Mouse (Mus musculus): ENCODE data around the gene Ptpn13. TPM values are rescaled to one million over a fixed set of nuclear protein-coding genes. Genes with fewer than 3 reads are reported as not detected.

Gene Ptpn13
- total RNA-seq, 2 experiments from 2014 or later = 9.6 to 10.5 TPM

DNA sequence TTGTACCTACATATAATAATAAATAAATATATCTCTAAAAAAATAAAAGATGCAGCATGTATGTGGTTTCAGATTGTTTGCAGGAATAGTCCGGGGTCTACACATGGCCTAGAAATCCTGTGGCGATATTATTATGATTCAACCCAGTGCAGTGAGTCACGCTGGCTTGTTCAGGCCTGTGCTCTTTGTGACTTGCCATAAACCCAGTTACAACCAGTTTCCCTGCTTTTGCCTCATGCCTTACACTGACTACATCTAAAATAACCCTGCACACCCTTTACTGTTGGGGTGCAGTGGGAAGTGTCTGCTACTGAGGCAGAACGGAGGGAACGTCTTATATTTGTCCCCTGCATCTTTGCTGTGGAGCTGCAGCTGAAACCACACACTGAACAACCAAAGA is 29.3 kb upstream of the Ptpn13 start:
- TF ChIP-seq CTCF (IDR thresholded peaks at IDR 0.05) = no peak
- H3K4me3 ChIP-seq = no peak overlapping the region
- no peak for DNase-seq (ENCODE audit: extremely low spot score in 1 of 2, low spot score in 2 of 2)
- H3K27ac ChIP-seq = no peak overlapping the region
- intact Hi-C loops (cut with DNase I) = no loop called here

DNA sequence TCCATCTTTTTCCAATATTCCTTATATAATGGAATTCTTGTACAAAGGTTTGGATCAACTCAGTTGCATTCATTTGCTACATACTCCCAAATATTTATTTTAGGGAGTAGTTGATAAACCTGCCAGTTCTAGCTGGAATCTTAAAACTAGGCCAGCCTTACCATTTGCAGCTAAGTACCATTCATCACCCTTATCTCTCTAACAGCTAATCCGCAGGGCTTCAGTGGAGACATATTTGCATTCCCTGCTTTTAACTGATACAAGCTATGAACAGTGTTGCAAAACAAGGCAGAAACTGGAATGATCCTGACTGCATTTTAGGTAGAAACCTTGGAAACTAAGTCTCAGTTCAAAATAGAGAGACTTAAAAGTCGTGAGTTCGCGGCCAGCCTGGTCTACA is 27.6 kb upstream of the Ptpn13 start:
- TF ChIP-seq CTCF (IDR thresholded peaks at IDR 0.05) = no peak
- Histone ChIP-seq H3K4me3 (no peak overlapping the region), H3K27ac (no peak overlapping the region)
- intact Hi-C loops (cut with DNase I) = no loop called here
- no peak for DNase-seq (ENCODE audit: extremely low spot score in 1 of 2, low spot score in 2 of 2)

DNA sequence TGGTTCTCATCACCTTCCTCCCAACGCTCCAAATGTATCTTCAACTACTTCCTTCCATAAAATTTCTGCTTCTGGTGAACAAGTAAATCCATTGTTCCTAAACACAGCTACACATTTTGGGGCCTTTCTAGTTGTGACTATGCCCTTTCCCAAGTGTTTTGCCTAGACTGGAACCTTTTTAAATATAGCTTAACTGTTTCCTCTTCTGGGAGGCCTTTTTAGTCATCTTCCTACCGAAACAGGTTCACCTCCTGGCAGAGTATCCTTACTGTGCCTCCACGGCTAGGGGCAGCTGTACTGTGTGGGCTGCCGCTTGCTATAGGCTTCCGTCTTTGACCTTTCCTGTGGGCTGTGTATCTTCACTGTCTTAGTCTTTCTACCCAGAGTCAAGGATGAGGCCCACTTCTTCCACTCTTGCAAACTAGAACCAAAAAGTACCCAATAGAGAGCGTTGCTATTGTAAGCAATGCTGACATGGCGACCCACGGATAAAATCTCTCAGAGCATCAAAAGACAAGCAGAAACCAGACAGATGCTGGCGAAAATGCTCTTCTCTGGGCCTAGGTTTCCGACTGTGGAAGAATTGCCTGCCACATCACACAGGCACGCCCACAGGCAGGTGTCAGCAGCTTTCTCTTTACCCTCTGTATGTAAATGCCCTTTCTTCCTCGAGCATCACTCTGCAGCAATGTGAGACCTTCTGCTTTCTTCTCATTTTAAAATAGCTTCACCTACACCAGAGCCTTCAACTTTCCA is 20.6 kb upstream of the Ptpn13 start:
- H3K27ac ChIP-seq = no peak overlapping the region
- no peak for DNase-seq (ENCODE audit: extremely low spot score in 1 of 2, low spot score in 2 of 2)
- intact Hi-C loops (cut with DNase I) = no loop called here
- H3K4me3 ChIP-seq = no peak overlapping the region
- no peak for TF ChIP-seq CTCF (IDR thresholded peaks at IDR 0.05)

DNA sequence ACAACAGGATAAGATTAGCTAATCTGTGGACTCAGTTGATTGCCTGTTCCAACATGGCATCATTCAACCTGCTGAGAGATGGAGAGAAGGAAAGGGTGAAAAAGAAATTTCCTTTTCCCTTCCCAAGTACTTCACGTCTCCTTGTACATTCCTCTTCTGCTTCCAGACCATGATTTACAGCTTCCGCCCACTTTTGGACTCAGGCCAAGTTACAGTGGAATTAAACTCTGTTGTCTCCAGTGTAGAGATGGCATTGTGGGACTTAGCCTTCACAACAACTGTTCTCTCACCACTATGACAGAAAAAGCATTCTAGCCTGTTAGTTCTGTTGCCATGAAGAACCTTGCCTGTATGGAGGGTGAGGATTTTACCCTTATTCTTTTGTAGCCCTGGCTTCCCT is 19.1 kb upstream of the Ptpn13 start:
- no peak overlapping the region for H3K4me3 ChIP-seq
- no peak for TF ChIP-seq CTCF (IDR thresholded peaks at IDR 0.05)
- no peak overlapping the region for H3K27ac ChIP-seq
- intact Hi-C loops (cut with DNase I) = no loop called here
- no peak for DNase-seq (ENCODE audit: extremely low spot score in 1 of 2, low spot score in 2 of 2)

DNA sequence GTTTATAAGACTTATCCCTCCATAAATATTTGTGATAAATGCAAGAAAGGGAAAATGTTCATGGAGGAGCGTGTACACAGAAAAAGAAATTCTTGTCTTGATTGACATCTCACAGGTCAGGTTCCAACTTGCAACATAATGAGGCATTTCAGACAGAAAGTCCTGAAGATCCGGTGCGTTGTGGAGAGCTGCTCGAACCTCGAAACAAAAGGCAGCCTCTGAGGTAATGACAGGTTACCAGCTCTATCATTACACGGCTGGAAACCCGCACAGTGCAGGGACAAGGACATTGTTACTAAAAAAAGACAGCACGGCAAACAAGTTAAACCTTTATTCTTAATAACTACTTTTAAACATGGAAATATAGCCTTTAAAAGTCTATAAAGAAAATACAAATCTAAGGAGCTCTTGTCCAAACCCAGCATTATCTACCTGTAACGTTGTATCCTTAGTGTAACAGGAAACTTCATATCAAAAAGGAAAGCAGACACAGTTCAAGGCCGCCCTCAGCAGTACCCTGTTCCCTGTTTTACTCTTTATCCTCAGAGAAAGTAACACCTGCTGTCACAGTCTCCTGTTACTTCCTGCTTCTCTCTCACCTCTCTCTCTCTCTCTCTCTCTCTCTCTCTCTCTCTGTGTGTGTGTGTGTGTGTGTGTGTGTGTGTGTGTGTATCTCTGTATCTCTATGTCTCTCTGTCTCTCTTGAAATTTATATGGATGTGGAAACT is 12.8 kb upstream of the Ptpn13 start:
- no peak overlapping the region for H3K4me3 ChIP-seq
- DNase-seq (ENCODE audit: extremely low spot score in 1 of 2, low spot score in 2 of 2) = no peak
- intact Hi-C loops (cut with DNase I) = no loop called here
- no peak overlapping the region for H3K27ac ChIP-seq
- no peak for TF ChIP-seq CTCF (IDR thresholded peaks at IDR 0.05)

DNA sequence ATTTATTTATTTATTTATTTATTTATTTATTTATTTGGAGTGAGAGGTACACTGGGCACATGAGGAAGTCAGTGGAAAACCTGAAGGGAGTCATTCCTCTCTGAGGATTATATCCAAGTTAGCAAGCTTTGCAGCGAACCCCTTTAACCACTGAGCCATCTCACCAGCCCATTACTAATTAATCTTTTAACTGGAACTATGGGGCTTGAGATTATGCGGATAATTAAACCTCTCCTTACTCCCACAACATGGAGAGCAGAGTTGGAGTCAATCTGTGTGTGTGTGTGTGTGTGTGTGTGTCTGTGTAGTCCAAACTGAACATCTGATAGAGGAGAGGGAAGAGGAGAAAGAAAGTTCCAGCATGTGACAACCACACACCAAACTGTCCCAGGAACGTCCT is 10.4 kb upstream of the Ptpn13 start:
- no peak for DNase-seq (ENCODE audit: extremely low spot score in 1 of 2, low spot score in 2 of 2)
- intact Hi-C loops (cut with DNase I) = no loop called here
- Histone ChIP-seq H3K27ac (no peak overlapping the region), H3K4me3 (no peak overlapping the region)
- no peak for TF ChIP-seq CTCF (IDR thresholded peaks at IDR 0.05)

DNA sequence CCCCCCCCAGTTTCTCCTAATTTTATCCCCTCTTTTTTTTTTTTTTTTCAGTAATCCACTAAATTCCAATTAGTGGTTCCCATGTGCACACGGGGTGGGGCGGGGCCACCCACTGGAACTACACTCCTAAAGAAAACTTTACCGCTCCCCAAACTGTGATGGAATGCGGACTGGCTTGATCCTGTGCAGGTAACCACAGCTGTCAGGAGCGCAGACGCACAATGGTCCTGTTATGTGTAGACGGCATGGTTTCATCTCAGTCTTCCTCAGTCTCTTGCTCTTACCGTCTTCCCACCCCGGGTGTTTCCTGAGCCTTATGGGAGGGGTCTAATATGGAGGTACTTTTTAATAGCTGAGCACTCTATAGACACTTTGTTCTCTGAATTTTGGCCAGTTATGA is 7.0 kb upstream of the Ptpn13 start:
- H3K4me3 ChIP-seq = no peak overlapping the region
- DNase-seq (ENCODE audit: extremely low spot score in 1 of 2, low spot score in 2 of 2) = no peak
- intact Hi-C loops (cut with DNase I) = no loop called here
- no peak for TF ChIP-seq CTCF (IDR thresholded peaks at IDR 0.05)
- no peak overlapping the region for H3K27ac ChIP-seq

DNA sequence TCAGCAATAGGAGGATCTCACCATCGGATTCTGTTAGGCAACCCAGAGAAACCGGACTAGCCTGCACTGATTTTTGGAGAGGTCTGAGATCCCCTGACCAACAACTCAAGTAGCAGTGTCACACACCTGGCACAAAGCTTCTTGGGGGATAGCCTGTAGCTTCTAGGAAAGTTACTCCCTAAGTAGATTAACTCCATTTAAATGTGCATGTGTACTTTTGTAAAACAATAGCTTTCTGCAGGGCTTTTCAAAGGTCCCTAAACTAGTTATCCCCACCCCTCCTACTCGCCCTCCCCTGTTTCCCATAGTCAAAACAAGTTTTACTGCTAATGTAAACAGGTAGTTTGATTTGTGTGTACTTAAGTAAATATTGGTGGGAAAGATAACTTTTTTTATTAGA is 6.1 kb upstream of the Ptpn13 start:
- intact Hi-C loops (cut with DNase I) = no loop called here
- no peak overlapping the region for H3K4me3 ChIP-seq
- DNase-seq (ENCODE audit: extremely low spot score in 1 of 2, low spot score in 2 of 2) = no peak
- TF ChIP-seq CTCF (IDR thresholded peaks at IDR 0.05) = no peak
- no peak overlapping the region for H3K27ac ChIP-seq

DNA sequence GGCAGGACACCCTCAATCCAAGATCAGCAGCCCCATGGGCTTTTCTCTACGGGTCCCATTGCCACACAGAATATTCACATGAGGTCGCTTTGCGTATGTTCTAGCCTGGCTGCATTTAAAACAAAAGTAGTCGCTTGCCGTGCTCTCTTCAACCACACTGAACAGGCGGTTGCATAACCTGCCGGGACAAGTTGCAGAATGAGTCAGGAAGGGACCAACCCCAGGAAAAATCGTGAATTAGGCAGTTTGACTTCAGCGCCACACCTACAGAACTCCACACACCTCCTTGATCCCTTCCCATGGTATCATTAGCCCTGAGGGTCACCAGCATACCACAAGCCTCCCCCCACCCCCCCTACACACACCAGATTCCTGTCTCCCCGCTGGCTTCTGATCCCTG is 4.4 kb upstream of the Ptpn13 start:
- DNase-seq (ENCODE audit: extremely low spot score in 1 of 2, low spot score in 2 of 2) = no peak
- TF ChIP-seq CTCF (IDR thresholded peaks at IDR 0.05) = no peak
- Histone ChIP-seq H3K27ac (no peak overlapping the region), H3K4me3 (no peak overlapping the region)
- intact Hi-C loops (cut with DNase I) = no loop called here

DNA sequence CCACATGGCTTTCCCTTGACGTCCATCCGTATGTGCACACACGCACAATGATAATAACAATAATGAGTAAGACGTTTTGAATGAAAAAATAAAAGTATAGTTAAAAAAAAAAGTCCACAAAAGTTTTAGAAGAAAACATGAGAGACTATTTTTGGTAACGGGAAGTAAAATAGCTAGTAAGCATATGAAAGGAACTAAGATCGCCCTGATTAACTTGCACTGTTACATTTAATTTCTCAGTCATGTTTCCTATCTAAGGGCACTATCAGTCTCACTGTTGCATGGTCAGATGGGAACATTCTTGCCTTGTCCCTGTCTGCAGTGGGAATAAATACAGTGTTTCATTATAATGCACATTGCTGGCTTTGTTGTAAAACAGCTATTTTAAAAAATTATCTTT is 2.4 kb upstream of the Ptpn13 start:
- TF ChIP-seq CTCF (IDR thresholded peaks at IDR 0.05) = no peak
- H3K4me3 ChIP-seq = no peak overlapping the region

DNA sequence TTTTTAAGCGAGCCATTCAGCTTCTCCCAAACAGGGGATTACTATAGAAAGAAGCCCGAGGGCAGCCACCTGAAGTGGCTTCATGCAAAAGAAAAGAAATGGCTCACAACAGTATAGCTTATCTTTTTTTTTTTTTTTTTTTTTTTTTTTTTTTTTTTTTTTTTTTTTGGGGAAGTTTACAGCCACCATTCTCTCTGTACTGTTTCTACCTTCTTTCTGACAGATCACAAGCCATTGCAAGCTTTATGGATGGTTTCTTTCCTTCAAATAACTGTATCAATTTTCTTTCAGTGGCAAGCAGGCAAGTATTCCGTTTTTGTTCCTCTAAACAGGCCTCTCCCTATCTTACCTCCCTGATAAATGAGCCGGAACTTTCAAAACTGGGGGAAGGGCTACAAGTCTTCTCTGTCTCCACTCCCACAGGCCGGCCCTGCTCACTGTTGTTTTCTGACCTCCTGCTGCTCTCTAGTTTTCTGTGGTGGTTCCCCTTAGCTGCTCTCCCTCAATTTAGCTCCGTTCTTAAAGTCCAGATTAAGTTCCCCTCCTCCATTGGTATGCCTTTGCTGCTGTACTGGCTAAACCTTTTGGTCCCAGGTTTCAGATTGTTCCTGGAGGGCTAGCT is 1.6 kb upstream of the Ptpn13 start:
- DNase-seq (ENCODE audit: extremely low spot score in 1 of 2, low spot score in 2 of 2) = no peak
- no peak overlapping the region for H3K27ac ChIP-seq
- intact Hi-C loops (cut with DNase I) = no loop called here
- no peak overlapping the region for H3K4me3 ChIP-seq
- no peak for TF ChIP-seq CTCF (IDR thresholded peaks at IDR 0.05)

More for the DNA sequence above, 2.4 kb upstream of the Ptpn13 start:
- no peak overlapping the region for H3K27ac ChIP-seq
- DNase-seq (ENCODE audit: extremely low spot score in 1 of 2, low spot score in 2 of 2) = no peak
- intact Hi-C loops (cut with DNase I) = no loop called here

DNA sequence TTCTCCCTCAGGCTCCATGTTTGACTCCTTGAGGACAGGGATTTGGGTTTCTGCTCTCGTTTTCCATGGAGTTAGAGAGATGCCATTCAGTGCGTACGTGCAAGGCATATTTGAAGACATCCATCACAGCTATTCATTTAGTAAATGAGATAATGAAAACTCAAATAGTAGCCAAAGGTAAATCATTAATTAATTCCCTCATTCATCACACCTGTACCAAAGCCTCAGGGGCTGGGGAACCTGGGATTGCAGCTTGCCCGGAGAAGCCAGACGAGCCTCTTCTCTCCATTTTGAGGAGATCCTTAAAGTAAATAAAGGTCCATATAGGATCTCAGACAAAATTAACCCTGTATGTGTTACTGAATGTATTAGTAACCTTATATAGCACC is 1.1 kb upstream of the Ptpn13 start:
- no peak for DNase-seq (ENCODE audit: extremely low spot score in 1 of 2, low spot score in 2 of 2)
- no peak overlapping the region for H3K27ac ChIP-seq
- intact Hi-C loops (cut with DNase I) = no loop called here
- no peak for TF ChIP-seq CTCF (IDR thresholded peaks at IDR 0.05)
- H3K4me3 ChIP-seq = no peak overlapping the region

Data from left cerebral cortex, adult 2 months (tissue).